Mouse (Mus musculus) hematopoietic stem cell, adult 5-6 weeks (primary cell): ENCODE measurements around the gene Ccdc6. TPM values are rescaled to one million over a fixed set of nuclear protein-coding genes. Genes with fewer than 3 reads are reported as not detected.
"Not testable (repeated sequence)": the region's sequence is repeated elsewhere in the genome, so short reads cannot be mapped to it uniquely, and the experiment has no call there.

ENCODE experiments used
- ATAC-seq, 2 experiments: fragments of 125-278 bp in 1 of 2; replicated peaks in 1 of 2; 2 replicates each; pipeline ENCODE4 v1.8.0; 2016 to 2017; ENCODE audit warnings: inconsistent platforms in 2 of 2, mild to moderate bottlenecking in 2 of 2, moderate number of reproducible peaks in 2 of 2, low read depth in 1 of 2, moderate TSS enrichment in 1 of 2; ENCODE audit not compliant: low FRiP score in 2 of 2, poor library complexity in 2 of 2, severe bottlenecking in 2 of 2, insufficient read depth in 1 of 2, low TSS enrichment in 1 of 2
- total RNA-seq: library from RNA; stranded (forward); fragments of 172-1452, 232-1000 nt; gene quantifications from 2 replicates; pipeline ENCODE4 v1.2.3, GENCODE M21; 2017

Ccdc6 gene
- total RNA-seq, 1 experiment from 2014 or later: 23.6 TPM

GRCm38 (mm10) chr10:70220971-70221370, 124.0 kb downstream of the Ccdc6 start:
- no peak for ATAC-seq

GRCm38 (mm10) chr10:70222231-70222630, 125.3 kb downstream of the Ccdc6 start:
- not testable (repeated sequence) for ATAC-seq

GRCm38 (mm10) chr10:70224571-70224970, 127.7 kb downstream of the Ccdc6 start:
- 0 out of 4 replicates have a peak, but pooled peaks of 1 of the 2 experiments have one; percentile 32 for ATAC-seq

- no peak for ATAC-seq
Measured at GRCm38 (mm10) chr10:70225760-70226159, 128.8 kb downstream of the Ccdc6 start.

GRCm38 (mm10) chr10:70226608-70227007, 129.7 kb downstream of the Ccdc6 start:
- ATAC-seq: no peak

GRCm38 (mm10) chr10:70230352-70230751, 133.4 kb downstream of the Ccdc6 start:
- no peak for ATAC-seq

- no peak for ATAC-seq
Measured at GRCm38 (mm10) chr10:70237936-70238335, 141.0 kb downstream of the Ccdc6 start.

Other genes starting within 250 kb of the Ccdc6 start
- gene Mrln, start 107.5 kb downstream of the Ccdc6 start, total RNA-seq: not detected in 2 replicates
- gene Slc16a9, start 148.0 kb downstream of the Ccdc6 start, total RNA-seq: 6.5 and 7.4 TPM in 2 replicates